Mouse (Mus musculus): ENCODE measurements around the gene Csn1s1. TPM values are rescaled to one million over a fixed set of nuclear protein-coding genes. Genes with fewer than 3 reads are reported as not detected.

Gene Csn1s1
- total RNA-seq (2021) = not detected

- no peak for DNase-seq (ENCODE audit: low spot score in 2 of 2)
- intact Hi-C loops (cut with DNase I) = no loop called here
These were observed at the start of gene Csn1s1 for GRCm38 (mm10) chr5:87665908-87666307. TSS of gene Csn1s1 (plus strand) at chr5:87666208.

GRCm38 (mm10) chr5:87622681-87623080 is 43.3 kb upstream of the Csn1s1 start:
- no peak for DNase-seq (ENCODE audit: low spot score in 2 of 2)
- intact Hi-C loops (cut with DNase I) = no loop called here

GRCm38 (mm10) chr5:87642787-87643186 is 23.2 kb upstream of the Csn1s1 start:
- intact Hi-C loops (cut with DNase I) = no loop called here
- no peak for DNase-seq (ENCODE audit: low spot score in 2 of 2)

- intact Hi-C loops (cut with DNase I) = no loop called here
- DNase-seq (ENCODE audit: low spot score in 2 of 2) = no peak
These were observed 33.5 kb downstream of the Csn1s1 start, which contains the start of gene Csn2 for GRCm38 (mm10) chr5:87699530-87699929. TSS of gene Csn2 (minus strand) at chr5:87699630.

DNA sequence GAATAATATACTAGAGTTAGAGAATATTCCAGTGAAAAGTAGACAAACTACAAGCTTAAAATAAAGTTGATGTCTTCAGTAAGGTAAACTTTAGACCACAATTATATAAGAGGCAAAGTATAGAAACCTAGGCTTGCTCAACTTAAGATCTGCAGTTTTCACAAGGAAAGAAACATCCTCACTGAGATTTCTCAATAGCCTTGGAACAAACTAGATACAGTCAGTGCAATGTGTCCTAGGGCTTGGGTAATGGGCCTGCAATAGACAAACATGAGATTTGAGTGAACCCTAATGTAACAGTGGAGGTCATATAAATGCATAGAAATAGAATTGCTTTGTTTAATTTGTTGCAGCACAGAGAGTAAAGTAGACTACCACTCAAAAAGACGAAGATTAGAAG is 39.9 kb downstream of the Csn1s1 start:
- intact Hi-C loops (cut with DNase I) = no loop called here
- no peak for DNase-seq (ENCODE audit: low spot score in 2 of 2)

Other genes starting within 250 kb of the Csn1s1 start
- gene Ugt2b38, start 242.0 kb upstream of the Csn1s1 start, total RNA-seq (2021) = not detected
- not detected for gene Ugt2a2, start 183.9 kb upstream of the Csn1s1 start, total RNA-seq (2021)
- gene Gm43638, start 179.4 kb upstream of the Csn1s1 start, total RNA-seq (2021) = not detected
- not detected for gene Ugt2a1, start 175.3 kb upstream of the Csn1s1 start, total RNA-seq (2021)
- gene Sult1b1, start 128.0 kb upstream of the Csn1s1 start, total RNA-seq (2021) = not detected
- not detected for gene Sult1d1, start 97.2 kb upstream of the Csn1s1 start, total RNA-seq (2021)
- not detected for gene Sult1e1, start 74.6 kb upstream of the Csn1s1 start, total RNA-seq (2021)
- gene Csn2, start 33.4 kb downstream of the Csn1s1 start, total RNA-seq (2021) = not detected
- gene Csn1s2a, start 108.4 kb downstream of the Csn1s1 start, total RNA-seq (2021) = not detected
- not detected for gene Csn1s2b, start 141.9 kb downstream of the Csn1s1 start, total RNA-seq (2021)
- not detected for gene Prr27, start 159.5 kb downstream of the Csn1s1 start, total RNA-seq (2021)
- gene Odam, start 218.8 kb downstream of the Csn1s1 start, total RNA-seq (2021) = not detected